Mouse (Mus musculus): ENCODE measurements around the gene Hist1h3g.

The Hist1h3g gene

GRCm38 (mm10) chr13:23515826-23516620, 19.2 kb upstream of the Hist1h3g start:
- DNase-seq (ENCODE audit: low spot score), result no peak

GRCm38 (mm10) chr13:23516822-23517602, 18.2 kb upstream of the Hist1h3g start:
- DNase-seq (ENCODE audit: low spot score), result peak; percentile 96

- peak; percentile 91 for DNase-seq (ENCODE audit: low spot score)
Measured at GRCm38 (mm10) chr13:23517603-23518294, 17.5 kb upstream of the Hist1h3g start.

GRCm38 (mm10) chr13:23518295-23518603, 17.0 kb upstream of the Hist1h3g start:
- DNase-seq (ENCODE audit: low spot score), result no peak

- DNase-seq (ENCODE audit: low spot score), result peak; percentile 91
Measured at GRCm38 (mm10) chr13:23518885-23519284, 16.3 kb upstream of the Hist1h3g start.

GRCm38 (mm10) chr13:23519416-23519815, 15.8 kb upstream of the Hist1h3g start:
- DNase-seq (ENCODE audit: low spot score), result peak; percentile 92

GRCm38 (mm10) chr13:23521703-23522102, 13.5 kb upstream of the Hist1h3g start:
- peak; percentile 82 for DNase-seq (ENCODE audit: low spot score)

- DNase-seq (ENCODE audit: low spot score), result no peak
Measured at GRCm38 (mm10) chr13:23523976-23524375, 11.2 kb upstream of the Hist1h3g start.

- DNase-seq (ENCODE audit: low spot score), result peak; percentile 94
Measured at GRCm38 (mm10) chr13:23524654-23525053, 10.6 kb upstream of the Hist1h3g start.

- peak; percentile 69 for DNase-seq (ENCODE audit: low spot score)
Measured at GRCm38 (mm10) chr13:23525901-23526300, 9.3 kb upstream of the Hist1h3g start.

- peak; percentile 98 for DNase-seq (ENCODE audit: low spot score)
Measured at GRCm38 (mm10) chr13:23526312-23526711, 8.9 kb upstream of the Hist1h3g start.

GRCm38 (mm10) chr13:23529005-23529404, 6.2 kb upstream of the Hist1h3g start:
- DNase-seq (ENCODE audit: low spot score), result no peak

GRCm38 (mm10) chr13:23529480-23530165, 5.6 kb upstream of the Hist1h3g start:
- DNase-seq (ENCODE audit: low spot score), result no peak

GRCm38 (mm10) chr13:23530181-23530900, 4.9 kb upstream of the Hist1h3g start:
- peak; percentile 85 for DNase-seq (ENCODE audit: low spot score)

- DNase-seq (ENCODE audit: low spot score), result peak; percentile 100
Measured at GRCm38 (mm10) chr13:23530901-23531875, 4.0 kb upstream of the Hist1h3g start, which contains the start of gene Hist1h4h. TSS of gene Hist1h4h (plus strand) at chr13:23531050.

- no peak for DNase-seq (ENCODE audit: low spot score)
Measured at GRCm38 (mm10) chr13:23532262-23533075, 2.8 kb upstream of the Hist1h3g start.

- peak; percentile 88 for DNase-seq (ENCODE audit: low spot score)
Measured at GRCm38 (mm10) chr13:23533560-23534367, 1.5 kb upstream of the Hist1h3g start, which contains the start of gene Hist1h2af. TSS of gene Hist1h2af (plus strand) at chr13:23533906.
